Mouse (Mus musculus) adipocyte (in vitro differentiated cells): ENCODE data around the gene Rps6kl1.

Experiments used
- DNase-seq: peaks from one replicate; pipeline ENCODE4 v3.0.0-alpha.2; 2016; ENCODE audit warnings: low spot score

Gene Rps6kl1

DNA sequence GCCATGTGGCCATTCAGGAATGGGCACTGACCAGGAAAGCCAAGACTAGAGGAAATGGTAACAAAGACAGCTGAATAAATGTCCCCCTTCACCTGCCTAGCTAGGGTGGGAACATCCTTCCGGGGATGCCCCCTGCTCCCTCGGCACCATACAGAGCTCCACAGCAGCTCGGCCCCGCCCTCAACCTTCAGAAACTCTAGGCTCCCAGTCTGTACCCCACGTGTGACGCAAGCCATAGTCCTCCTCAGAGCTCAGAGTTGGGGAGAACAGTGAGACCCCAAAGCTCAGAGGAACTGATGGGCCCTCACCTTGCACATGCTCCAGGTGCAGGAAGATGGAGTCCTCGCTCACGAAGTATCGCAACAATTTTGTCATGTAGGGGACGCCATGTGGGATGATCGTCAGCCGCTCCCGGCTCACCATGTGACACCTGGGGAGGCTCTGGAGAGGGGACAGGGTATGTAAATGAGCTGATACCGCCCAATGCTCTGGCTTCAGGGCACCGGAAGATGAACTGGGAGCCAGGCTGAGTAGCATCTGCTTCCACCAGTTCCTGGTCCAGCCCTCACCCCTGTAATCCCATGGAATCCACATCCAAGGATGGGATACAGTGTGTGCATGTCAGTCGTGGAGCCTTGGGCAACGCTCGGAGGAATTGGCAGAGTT lies 10.9 kb downstream of the Rps6kl1 start:
- DNase-seq = no peak

DNA sequence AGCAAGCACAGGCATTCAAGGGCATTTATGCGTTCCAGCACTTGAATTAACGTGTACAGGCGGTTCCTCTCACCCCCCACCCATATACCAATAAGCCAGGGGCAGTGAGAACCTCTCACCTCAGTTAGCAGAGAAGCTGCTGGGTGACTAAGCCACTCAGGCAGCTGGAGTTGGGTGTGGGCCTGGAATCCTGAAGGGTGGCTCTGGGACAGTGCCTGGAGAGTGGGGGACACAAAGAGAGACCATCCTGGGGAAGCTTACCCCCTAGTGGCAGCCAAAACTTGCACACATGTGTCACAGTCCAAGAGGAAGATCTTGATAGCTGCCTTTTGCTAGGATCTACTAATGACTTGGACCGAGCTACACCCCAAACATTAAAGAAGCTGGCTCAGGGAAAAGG lies 14.4 kb downstream of the Rps6kl1 start:
- DNase-seq = no peak

DNA sequence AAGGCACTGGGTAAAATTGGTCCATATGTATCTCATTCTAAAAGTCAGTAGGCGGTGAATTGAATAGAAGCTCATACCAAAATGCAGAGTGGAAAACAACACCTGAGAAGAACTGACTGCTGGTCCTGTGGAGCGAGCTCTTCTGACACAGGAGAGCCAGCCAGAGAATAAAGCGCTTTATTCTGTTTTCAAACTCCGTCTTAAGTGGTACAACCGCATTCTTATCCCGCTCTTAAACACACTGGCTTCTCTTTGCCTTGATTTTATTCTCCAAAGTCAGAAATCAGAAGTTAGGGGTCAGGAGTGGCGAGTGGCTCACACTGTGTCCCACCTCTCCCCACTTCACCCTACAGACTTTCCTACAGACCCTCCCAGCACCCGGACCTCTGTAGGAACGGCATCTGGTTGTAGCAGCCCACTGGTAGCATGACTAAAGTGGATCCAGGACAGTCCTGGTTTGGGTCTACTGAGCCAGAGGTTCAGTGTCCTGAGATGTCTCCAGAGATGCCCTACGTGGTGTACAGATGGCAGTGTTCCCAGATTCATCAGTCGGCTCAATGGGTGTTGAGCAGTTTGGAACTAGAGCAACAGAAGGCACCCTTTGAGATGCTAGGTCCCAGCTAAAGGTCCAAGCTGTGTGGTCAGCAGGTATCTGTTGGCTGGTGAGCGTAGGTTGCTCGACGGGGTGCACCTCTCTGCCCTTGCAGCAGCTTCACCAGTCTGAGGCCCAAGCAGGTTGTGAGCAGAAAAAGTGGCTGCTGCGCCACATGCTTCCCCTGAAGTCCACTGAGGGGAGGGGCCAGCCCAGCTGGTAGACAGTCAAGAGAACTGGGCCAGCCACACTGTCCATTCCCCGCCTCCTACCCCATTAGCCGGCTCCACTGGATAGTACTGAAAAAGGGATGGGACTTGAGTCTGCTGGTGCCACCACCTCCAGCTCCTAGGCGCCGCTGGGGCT lies 15.3 kb downstream of the Rps6kl1 start:
- peak; percentile 48 for DNase-seq

DNA sequence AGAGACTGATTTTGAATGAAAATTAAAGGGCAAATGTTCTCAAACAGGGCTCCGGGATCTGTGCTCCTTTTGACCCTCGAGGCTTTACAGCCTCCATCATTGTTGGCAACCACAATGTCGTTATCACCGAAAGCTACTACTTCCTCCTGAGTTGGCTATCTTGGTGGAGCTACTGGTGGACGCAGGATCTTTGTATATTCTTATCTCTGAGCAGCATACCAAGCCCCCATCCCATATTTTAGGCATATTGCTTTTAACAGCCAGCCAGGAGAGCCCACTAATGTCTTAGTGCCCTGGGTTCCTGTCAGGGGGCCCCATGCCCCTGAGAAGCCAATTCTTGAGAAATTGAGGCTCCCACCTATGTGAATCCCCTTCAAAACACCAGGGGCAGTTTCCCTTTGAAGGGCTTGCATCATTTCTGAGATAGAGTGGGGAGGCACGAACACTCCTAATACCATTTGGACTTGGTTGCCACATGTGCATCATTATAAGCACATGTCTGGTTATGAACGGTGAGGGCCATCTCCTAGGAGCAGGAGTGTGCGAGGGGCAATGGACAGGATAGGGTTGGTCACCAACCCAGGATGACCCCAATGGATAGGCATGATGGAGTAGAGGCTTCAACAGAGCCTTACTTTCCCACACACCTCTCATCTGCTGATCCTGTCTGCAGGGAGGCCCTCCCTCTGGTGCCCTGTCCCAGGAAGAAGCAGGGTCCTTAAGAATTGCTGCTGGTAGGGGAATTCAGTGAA lies 16.8 kb downstream of the Rps6kl1 start:
- no peak for DNase-seq

DNA sequence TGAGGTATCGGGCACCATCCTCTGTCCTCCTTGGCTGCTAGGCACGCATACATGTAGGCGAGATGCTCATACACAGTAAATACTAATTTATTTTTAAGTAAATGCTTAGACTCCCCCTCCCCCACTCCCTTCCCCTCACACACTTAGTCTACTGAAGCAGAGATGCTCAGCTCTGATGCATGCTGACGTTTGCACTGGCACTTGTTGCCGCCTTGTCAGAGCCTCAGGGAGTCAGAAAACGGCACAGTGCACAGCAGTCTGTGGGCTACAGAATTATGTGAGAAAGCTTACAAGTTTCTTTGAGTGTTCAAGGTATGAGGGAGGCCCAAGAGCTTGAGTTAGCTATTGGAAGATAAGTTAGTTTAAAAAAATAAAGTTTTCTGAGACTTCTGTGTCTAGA lies 19.7 kb downstream of the Rps6kl1 start:
- no peak for DNase-seq

DNA sequence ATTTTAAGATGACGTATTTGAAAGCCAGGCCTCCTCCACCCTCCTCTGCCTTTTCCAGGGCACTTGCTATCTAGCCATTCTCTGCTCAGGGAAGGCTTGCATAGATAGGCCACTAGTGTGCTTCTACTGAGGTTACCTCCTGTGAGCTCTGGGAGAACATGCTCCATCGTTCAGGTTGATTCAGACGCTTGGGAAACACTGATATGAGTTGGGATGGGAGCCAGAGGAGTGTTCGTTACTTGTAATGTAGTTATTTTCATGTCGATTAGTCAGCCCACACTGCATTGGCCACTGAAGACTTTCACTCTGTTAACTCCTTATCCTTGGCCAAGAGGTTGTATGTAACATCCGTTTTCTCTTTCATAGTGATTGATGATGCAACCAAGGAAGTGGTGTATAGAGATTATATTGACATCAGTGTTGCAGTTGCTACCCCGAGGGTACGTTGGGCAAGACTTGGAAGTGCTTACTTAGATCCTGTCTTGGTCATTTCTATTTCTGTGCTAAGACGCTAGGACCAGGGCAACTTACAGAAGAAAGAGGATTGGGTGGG lies 21.6 kb downstream of the Rps6kl1 start:
- no peak for DNase-seq

DNA sequence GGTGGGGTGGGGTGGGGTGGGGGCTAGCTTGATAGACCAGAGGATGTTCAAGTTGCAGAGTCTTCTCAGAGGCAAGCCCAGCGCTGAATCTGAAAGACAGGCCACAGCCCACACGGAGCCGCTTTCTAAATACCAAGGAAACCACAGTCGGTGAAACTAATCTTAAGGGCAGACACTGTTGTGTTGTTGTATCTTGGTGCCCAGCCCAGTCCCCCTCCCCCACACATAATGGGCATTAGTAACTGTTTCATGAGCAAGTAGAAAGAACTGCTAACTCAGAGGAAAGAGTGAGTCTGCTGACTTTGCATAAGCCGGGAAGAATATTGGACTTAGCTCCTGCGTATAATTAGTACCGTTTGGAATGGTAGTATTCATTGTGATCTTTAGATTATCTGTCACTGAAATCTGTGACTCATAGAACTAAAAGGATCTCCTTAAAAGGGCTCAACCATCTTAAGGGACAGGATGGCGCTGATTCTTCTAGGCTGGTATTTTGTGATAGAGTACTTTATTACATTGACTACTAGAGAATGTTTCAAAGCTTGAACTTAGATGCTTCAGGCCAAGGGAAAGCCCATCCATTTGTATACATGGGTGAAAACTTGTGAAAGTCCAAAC lies 24.0 kb downstream of the Rps6kl1 start:
- peak; percentile 68 for DNase-seq

DNA sequence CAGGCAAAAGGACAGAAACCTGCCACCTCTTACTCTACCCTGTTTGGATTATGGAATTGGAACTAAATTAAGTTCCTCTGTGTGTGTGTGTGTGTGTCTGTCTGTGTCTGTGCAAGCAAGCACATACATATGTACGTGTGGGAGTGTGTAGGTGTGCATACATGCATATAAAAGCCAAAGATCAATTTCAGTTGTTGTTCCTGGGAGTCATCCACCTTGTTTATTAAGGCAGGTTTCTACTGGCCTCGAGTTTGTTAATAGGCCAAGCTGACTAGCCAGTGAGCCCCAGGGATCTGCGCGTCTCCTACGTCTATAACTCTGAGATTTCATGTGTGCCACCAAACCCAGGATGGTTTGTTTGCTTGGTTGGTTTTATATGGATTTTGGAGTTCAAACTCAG lies 26.3 kb downstream of the Rps6kl1 start:
- no peak for DNase-seq

DNA sequence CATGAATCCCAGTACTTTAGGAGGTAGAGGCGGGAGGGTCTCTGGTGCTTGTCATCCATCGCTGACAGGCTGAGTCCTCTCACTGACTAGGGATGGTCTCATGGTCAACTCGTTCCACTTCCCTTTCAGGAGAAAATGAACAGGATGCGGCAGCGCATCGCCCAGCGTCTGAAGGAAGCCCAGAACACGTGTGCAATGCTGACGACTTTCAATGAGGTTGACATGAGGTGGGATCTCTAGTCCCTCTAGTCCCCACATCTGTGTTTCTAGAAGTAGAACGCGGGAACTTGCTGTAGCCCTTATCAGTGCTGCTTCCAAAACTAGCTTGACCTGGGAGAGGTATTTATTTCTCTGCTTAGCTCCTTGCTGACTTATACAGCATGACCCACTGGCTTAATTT lies 27.4 kb downstream of the Rps6kl1 start:
- no peak for DNase-seq

DNA sequence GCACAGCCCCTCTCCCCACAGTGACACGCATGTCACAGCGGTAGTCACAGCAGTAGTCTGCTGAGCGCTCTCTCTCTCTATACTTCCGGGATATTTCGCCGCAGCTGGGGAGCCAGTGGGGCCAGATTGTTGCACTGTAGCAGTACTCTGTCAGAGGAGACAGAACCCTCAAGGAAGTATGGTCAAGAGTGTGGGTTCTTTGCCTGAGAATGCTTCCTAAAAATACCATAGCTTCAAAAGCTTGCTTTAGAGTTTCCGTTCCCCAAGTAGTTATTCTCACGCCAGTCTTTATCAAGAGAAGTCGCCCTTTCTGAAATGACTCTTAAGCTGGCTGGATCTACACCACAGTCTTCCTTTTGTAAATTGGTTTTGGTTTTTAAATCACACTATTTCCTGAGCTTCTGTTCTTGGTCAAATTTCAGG lies 27.9 kb downstream of the Rps6kl1 start:
- DNase-seq = no peak

DNA sequence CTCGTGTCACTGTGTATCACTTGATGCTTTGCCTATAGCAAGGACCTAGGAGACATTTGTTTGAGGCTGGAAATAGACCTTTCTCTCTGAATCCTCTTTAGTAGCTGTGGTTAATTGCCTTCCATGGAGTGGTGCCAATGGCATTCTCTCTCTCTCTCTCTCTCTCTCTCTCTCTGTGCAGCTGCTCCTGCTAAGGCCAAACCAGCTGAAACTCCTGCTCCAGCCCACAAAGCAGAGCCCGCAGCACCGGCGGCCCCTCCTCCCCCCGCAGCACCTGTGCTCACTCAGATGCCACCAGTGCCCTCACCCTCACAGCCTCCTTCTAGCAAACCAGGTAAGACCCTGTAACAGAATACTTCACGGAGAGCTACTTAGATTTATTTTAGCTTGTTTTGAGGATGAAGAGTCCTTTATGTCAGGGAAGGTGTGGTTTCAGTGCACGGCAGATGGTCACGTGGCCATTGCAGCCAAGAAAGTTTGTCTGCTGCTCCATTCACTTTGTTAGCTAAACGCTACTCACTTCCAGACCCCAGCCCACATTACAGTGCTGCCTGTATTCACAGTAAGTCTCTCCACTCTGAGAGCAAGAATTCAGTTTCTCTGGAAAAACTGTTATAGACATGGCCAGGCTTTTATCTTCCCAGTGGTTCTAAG lies 29.1 kb downstream of the Rps6kl1 start:
- DNase-seq = no peak

DNA sequence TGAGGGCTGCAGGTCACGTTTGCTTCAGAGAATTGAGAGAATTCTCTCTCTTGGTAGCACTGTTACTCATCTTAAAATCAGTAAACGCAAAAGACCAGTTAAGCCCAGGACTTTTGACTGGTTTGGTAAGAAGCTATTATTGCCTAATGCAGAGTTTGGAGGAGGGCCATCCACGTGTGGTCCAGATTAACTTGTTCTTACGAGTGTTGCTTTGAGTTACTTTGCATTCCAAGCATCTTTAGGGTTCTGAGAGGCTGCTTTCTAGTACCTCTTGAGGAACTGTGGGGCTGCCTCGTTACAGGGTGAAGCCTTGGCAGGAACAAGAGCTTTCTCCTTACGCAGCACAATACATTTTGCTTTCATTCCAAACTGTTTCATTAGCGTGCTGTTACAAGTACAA lies 35.4 kb downstream of the Rps6kl1 start:
- peak; percentile 78 for DNase-seq

DNA sequence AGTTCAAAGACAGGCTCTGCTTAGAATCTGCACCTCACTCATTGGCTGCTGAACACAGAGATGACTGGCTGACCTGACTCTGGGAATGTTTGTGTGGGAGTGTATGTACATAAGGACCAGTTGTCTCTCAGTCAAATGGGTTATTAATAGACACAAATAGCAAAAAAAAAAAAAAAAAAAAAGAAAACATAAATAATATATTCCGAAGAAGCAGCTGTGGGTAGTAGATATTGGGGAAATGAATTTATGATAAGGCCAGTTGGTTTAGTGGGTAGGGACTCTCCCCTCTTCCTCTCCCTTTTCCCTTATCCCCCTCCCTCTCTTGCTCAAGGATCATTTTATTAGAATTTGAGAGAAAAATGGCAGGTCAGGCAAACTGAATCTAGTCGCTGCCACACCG lies 37.1 kb downstream of the Rps6kl1 start:
- DNase-seq = no peak

DNA sequence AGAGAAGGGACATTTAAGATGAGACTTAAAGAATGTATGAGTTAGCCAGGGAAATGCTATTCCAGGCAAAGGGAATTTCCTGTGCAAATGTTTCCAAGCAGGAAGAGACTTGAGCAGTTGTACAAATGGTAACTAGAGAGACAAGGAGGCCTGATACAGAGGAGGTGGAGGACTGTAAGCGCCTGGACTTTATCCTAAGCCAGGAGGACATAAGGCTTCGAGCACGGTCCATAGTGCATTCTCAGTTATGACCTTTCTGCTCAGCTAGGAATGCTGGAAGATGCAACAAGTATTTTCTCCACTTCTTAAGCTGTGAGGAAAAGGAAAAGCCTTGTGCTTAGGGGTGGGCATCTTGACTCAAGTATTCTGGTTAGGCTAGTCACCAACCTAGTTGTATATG lies 37.7 kb downstream of the Rps6kl1 start:
- no peak for DNase-seq

DNA sequence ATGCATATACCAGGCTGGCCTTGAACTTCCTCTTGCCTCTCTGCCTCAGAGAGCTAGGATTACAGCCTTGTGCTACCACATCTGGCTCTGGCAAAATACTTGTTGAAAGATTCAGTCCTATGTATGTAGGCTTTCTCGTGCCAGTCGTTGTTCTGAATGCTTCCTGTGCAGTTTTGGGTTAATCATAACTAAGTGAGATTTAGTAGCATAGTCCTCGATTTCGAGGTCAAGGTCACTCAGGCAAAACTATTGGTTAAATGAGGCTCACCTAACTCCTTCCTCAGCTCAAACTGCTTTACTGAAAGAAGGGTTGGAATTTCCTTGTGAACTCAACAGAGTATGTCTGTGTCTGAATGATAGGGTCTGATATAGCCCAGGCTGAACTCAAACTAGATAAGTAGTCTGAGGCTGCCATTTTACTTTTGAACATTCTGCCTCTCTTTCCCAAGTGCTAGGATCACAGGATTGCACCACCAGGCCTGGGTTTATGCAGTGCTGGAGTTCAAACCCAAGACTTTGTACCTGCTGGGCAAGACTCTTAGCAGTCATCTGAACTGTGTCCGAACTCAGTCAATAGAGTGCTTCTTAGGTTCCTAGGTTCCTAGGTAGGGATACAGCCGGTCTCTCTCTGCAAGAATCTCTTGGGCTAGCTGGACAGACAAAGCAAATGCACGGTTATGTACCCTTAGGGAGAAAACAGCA lies 38.4 kb downstream of the Rps6kl1 start:
- no peak for DNase-seq

DNA sequence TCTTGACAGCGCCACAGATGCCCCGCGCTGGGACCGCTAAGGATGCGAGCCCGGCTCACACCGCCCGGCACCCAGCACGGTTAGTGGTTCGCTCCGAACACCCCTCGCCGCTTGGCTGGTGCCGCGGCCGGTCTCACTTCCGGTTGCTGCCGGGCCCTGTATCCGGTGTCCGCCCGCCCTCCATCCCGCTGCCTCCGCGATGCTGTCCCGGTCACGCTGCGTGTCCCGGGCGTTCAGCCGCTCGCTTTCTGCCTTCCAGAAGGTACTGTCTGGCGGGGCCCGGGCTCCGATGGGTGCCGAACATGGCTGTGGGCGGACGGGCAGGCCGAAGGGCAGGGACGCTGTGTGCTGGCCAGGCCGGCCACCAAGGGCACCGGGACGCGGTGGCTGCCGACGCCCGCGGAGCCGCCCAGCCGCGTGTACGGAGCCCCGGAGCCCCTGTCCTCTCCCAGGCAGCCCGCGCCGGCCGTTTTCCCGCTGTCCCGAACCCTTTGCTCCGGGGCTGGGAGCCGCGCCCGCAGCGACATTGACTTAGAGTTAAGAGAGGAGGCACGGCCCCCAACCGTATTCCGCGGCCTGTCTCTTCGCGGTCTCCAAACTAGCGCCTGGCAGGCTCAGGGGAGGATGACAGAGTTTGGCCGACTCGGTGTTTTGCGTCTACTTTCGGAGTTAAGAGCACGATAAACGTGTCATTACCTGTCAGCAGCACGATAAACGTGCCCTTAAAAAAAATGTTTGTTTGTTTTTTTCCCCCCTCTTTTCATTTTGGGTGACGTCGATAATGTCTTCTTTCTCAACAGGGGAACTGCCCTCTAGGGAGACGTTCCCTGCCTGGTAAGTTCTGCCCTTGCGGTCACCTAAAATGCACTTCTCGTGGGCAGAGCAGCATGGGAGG lies 40.1 kb downstream of the Rps6kl1 start, which contains the start of the genes Prox2 and Dlst:
TSS of gene Prox2 (minus strand) at position 62 of the 895 bp plus-strand sequence.
TSS of gene Dlst (plus strand) at position 136 of the 895 bp plus-strand sequence.
- DNase-seq = peak; percentile 80

DNA sequence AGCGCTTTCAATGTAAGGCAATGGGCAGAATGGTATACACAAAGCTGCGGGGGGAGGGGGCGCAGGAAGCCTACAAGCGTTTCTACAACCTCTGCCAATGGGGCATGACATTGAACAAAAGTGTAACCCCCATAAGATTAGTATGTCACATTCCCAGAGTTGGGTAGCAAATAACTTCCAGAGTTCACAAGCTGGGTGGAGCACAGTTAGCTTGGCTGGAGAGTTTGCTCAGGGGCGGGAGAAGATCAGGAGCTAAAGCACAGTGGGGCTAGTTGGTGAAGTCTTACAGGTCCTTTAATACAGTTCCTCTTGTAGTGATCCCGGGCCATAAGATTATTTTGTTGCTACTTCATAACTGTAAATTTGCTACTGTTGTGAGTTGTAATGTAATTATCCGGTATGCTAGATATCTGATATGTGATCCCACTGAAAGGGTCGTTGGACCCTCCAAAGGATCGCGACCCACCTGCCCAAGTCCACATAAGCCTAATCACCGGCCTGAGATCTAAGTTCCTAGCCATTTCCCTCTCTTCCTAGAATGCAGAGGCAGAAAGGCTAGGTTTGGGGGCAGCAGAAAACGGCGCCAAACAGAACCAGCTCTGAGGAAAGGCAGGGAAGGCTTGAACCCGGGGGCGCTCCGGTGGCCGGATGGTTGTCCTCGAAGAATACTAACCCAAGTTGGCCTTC lies 40.9 kb downstream of the Rps6kl1 start:
- DNase-seq = peak; percentile 45

DNA sequence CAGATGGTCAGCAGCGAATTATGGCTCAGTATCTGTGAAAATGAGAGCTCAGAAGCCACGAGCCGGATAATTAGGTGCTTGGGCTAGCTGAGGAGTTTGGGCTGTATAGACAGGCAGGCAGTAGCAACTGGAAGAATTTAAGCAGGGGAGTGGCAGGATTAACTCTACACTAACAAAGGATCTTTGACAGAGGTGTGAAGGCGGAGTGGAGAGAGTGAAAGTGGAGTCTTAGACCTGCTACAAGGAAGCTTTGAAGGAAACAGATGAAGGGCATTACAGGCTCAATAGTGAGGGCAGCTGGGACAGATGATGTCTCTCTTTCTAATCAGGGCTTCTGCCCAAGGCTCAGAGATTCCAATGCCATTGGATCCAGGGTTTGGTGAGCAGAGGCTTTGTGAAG lies 41.6 kb downstream of the Rps6kl1 start:
- no peak for DNase-seq

DNA sequence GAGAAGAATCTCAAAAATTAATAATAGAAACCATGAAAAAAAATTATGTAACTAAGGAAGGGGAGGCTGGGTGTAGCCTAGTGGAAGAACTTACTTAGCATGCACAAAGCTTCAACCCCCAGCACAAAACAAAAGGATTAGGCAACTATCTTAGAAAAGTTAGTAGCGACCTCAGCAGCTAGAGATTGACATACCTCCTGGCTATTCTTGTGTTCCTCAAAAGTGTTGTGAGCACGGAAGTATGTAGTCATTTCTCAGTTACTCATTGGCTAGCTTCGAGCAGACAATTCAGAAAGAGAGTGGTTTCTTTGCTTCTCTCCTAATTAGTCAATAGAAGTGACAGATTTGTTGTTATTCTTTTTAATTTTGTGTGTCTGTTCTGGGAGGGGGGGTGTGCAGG lies 42.4 kb downstream of the Rps6kl1 start:
- DNase-seq = no peak
